Comparison of ENCODE assay signal across 16 mouse cellular contexts in the genomic region with DNA sequence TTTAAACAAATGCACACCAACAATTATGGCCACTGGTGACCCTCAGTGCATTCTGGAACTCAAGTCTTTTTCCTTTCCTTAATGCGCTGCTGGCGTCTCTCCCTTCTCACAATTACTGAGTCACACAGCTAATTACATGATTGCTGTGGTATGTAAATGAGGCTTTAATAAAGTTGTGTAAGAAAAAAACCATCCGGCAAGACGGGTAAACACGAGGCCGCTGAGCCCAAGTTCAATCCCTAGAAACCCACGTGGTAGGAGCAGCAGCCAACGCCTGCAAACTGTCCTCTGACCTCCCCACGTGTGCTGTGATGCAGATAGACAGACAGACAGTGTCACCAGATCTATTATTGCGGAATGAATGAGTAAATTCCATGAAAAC. TPM values are rescaled to one million over a fixed set of nuclear protein-coding genes. Genes with fewer than 3 reads are reported as not detected.
A peak's percentile ranks its signal among the peaks of the same experiment; 100 is the strongest.
DNase-seq lines count a peak whose midpoint lies in the region; ATAC-seq and TF ChIP-seq lines count a peak whose summit lies in the region.
"Had no signal": no experiment of that assay in that cellular context is flagged by ENCODE, and none has a peak within 500 bp of the region (broad histone marks: within the 10 kb centered on the region; RNA-seq: fewer than 3 reads in every experiment).

No protein-coding gene starts in this region.

- no peaks in the 10 kb centered on the region for H3K27me3 ChIP-seq in heart, embryonic 15.5 days
- peaks cover 14% of the 10 kb centered on the region for H3K27me3 ChIP-seq in forebrain, embryonic 16.5 days (replicated peaks; ENCODE audit: control insufficient read depth, insufficient read depth, low read length)
- H3K27me3 ChIP-seq in lung, postnatal 0 days (replicated peaks; ENCODE audit: insufficient read depth, low read length), result no peaks in the 10 kb centered on the region
- H3K27me3 ChIP-seq: liver, embryonic 13.5 days; midbrain, embryonic 15.5 days had no signal

- no peak overlapping the region for H3K4me3 ChIP-seq in heart, embryonic 15.5 days
- H3K4me3 ChIP-seq in forebrain, embryonic 16.5 days (replicated peaks; ENCODE audit: low read length), result no peak overlapping the region
- no peak overlapping the region for H3K4me3 ChIP-seq in lung, postnatal 0 days (ENCODE audit: low read depth, low read length)
- H3K4me3 ChIP-seq: heart, embryonic 10.5 days; layer of hippocampus, adult 2 months; liver, embryonic 13.5 days; midbrain, embryonic 15.5 days had no signal

- peaks cover 13% of the 10 kb centered on the region for H3K4me1 ChIP-seq in heart, embryonic 15.5 days (replicated peaks)
- peaks cover 13% of the 10 kb centered on the region for H3K4me1 ChIP-seq in forebrain, embryonic 16.5 days (replicated peaks; ENCODE audit: control insufficient read depth, insufficient read depth, low read length)
- 0 out of 2 replicates have a peak, but pooled peaks cover 3% of the 10 kb centered on the region for H3K4me1 ChIP-seq in lung, postnatal 0 days (ENCODE audit: insufficient read depth, low read depth, low read length)
- H3K4me1 ChIP-seq: midbrain, embryonic 15.5 days had no signal

- no peak for ATAC-seq in heart, embryonic 15.5 days (replicated peaks; ENCODE audit: insufficient number of reproducible peaks, insufficient read depth, low FRiP score, low read depth)
- peak; percentile 85 for ATAC-seq in forebrain, embryonic 16.5 days
- ATAC-seq in lung, postnatal 0 days, result peak; percentile 80
- ATAC-seq: midbrain, embryonic 15.5 days had no signal

- no peak overlapping the region for H3K9ac ChIP-seq in heart, embryonic 15.5 days
- H3K9ac ChIP-seq in forebrain, embryonic 16.5 days (replicated peaks; ENCODE audit: low read depth, low read length), result no peak overlapping the region
- no peak overlapping the region for H3K9ac ChIP-seq in lung, postnatal 0 days (replicated peaks; ENCODE audit: low read depth)
- H3K9ac ChIP-seq: liver, embryonic 13.5 days; midbrain, embryonic 15.5 days had no signal

- no peak overlapping the region for H3K4me2 ChIP-seq in heart, embryonic 15.5 days
- no peak overlapping the region for H3K4me2 ChIP-seq in forebrain, embryonic 16.5 days (ENCODE audit: low read length)
- H3K4me2 ChIP-seq in lung, postnatal 0 days (replicated peaks; ENCODE audit: low read depth, low read length), result no peak overlapping the region
- H3K4me2 ChIP-seq: liver, embryonic 13.5 days; midbrain, embryonic 15.5 days had no signal

- no peaks in the 10 kb centered on the region for H3K36me3 ChIP-seq in heart, embryonic 15.5 days
- H3K36me3 ChIP-seq in forebrain, embryonic 16.5 days (ENCODE audit: control insufficient read depth, insufficient read depth), result no peaks in the 10 kb centered on the region
- H3K36me3 ChIP-seq in lung, postnatal 0 days (ENCODE audit: insufficient read depth, low read length), result no peaks in the 10 kb centered on the region
- H3K36me3 ChIP-seq: heart, embryonic 10.5 days; liver, embryonic 13.5 days; midbrain, embryonic 15.5 days had no signal

- intact Hi-C loops in gastrocnemius, postnatal 14 days (cut with DNase I; ENCODE audit: low total_unique reads), result no loop called here

- TF ChIP-seq EP300 in lung, postnatal 0 days (IDR thresholded peaks at IDR 0.05), result 0 out of 2 replicates have a peak, but pooled peaks have one; percentile 5

- no peak for DNase-seq in heart, adult 11 months
- peak; percentile 50 for DNase-seq in brain, adult 2 months (ENCODE audit: low read depth, low spot score)
- peak; percentile 74 for DNase-seq in lung, postnatal 0 days (ENCODE audit: low spot score)
- DNase-seq in gastrocnemius, postnatal 14 days, result no peak
- no peak for DNase-seq in T-cell, adult 2 months (ENCODE audit: low spot score)
- no peak for DNase-seq in gastrocnemius, adult 8-10 months (ENCODE audit: low spot score in 2 of 2)
- DNase-seq: adrenal gland, postnatal 25 days; B cell, adult 2 months; cerebellum, adult 9-10 months; liver, embryonic 13.5 days; spleen, adult 18-20 months had no signal

- WGBS in heart, embryonic 15.5 days, result 76% methylated on average over 10 of the region's 10 CpGs
- 12% methylated on average over 10 of the region's 10 CpGs for WGBS in forebrain, embryonic 16.5 days
- 54% methylated on average over 10 of the region's 10 CpGs for WGBS in lung, postnatal 0 days

- H3K27ac ChIP-seq in heart, embryonic 15.5 days, result peak overlapping the region; percentile 38; the same call in 1 of the 2 replicates
- H3K27ac ChIP-seq in forebrain, embryonic 16.5 days (ENCODE audit: low read length), result no peak overlapping the region
- peak overlapping the region; percentile 15; the same call in 1 of the 2 replicates for H3K27ac ChIP-seq in lung, postnatal 0 days (ENCODE audit: low read length)
- H3K27ac ChIP-seq: heart, embryonic 10.5 days; layer of hippocampus, adult 2 months; liver, embryonic 13.5 days; midbrain, embryonic 15.5 days had no signal

- no peak for TF ChIP-seq CTCF in lung, postnatal 0 days (IDR thresholded peaks at IDR 0.05)

- no peaks in the 10 kb centered on the region for H3K9me3 ChIP-seq in heart, embryonic 15.5 days (replicated peaks)
- H3K9me3 ChIP-seq in forebrain, embryonic 16.5 days (ENCODE audit: control insufficient read depth, low read length), result no peaks in the 10 kb centered on the region
- H3K9me3 ChIP-seq in lung, postnatal 0 days (ENCODE audit: low read length), result no peaks in the 10 kb centered on the region
- H3K9me3 ChIP-seq: heart, embryonic 10.5 days; liver, embryonic 13.5 days; midbrain, embryonic 15.5 days had no signal

RNA-seq across cellular contexts. Expression of a gene that starts 58.9 kb away (rescaled TPM):
- 9.1 and 11.1 TPM in 2 replicates for polyA plus RNA-seq in heart, embryonic 15.5 days (2015; fragmentation: Nextera tagmentation; extraction: Ambion mirVana)
- 29.3 and 29.4 TPM in 2 replicates for polyA plus RNA-seq in forebrain, embryonic 16.5 days (2015; fragmentation: Nextera tagmentation; extraction: Ambion mirVana)
- 5.8 and 6.5 TPM in 2 replicates for polyA plus RNA-seq in lung, postnatal 0 days (2015; fragmentation: Nextera tagmentation; extraction: Ambion mirVana)
- total RNA-seq in gastrocnemius, postnatal 14 days (2021), result 1 to 10 TPM; 4.3 to 5.1 TPM
- total RNA-seq in gastrocnemius, adult 8-10 months (2022), result 1 to 10 TPM; 5.3 to 7.3 (median 6.5) TPM

Comparison
In these comparisons a context has a peak if more than half of its experiments do, and no peak if none do; other contexts are left out.
1. DNase-seq: peak in brain, adult 2 months (single experiment) and lung, postnatal 0 days (single experiment); none in heart, adult 11 months (single experiment), gastrocnemius, postnatal 14 days (single experiment), T-cell, adult 2 months (single experiment) and gastrocnemius, adult 8-10 months (0 of 2).